Mouse (Mus musculus) intestine, embryonic 14.5 days (tissue): ENCODE data around the gene Dnajb5. TPM values are rescaled to one million over a fixed set of nuclear protein-coding genes. Genes with fewer than 3 reads are reported as not detected.

ENCODE experiments used
- ATAC-seq: fragments of 200-750 bp; cut with Nextera tagmentation; replicated peaks from 2 replicates; pipeline ENCODE4 v1.8.0; 2017; ENCODE audit warnings: low read depth, moderate number of reproducible peaks, moderate TSS enrichment, moderate library complexity; ENCODE audit not compliant: low FRiP score, low TSS enrichment
- DNase-seq: peaks from one replicate; pipeline ENCODE4 v3.0.0-alpha.2; 2018; ENCODE audit warnings: low spot score
- H3K27ac ChIP-seq: fragments of 300-500 bp; sonication (generic); 2 replicates; pipeline ENCODE4 v1.5.1; 2014; ENCODE audit warnings: low read depth, mild to moderate bottlenecking, control low read depth
- H3K27me3 ChIP-seq: fragments of 300-500 bp; sonication (generic); replicated peaks from 2 replicates; pipeline ENCODE4 v1.6.1; 2014; ENCODE audit warnings: low read length, control low read depth; ENCODE audit not compliant: control insufficient read depth, insufficient read depth
- H3K36me3 ChIP-seq: fragments of 300-500 bp; sonication (generic); 2 replicates; pipeline ENCODE4 v1.6.1; 2014; ENCODE audit warnings: low read length, control low read depth; ENCODE audit not compliant: control insufficient read depth, insufficient read depth
- H3K4me1 ChIP-seq: fragments of 300-500 bp; sonication (generic); replicated peaks from 2 replicates; pipeline ENCODE4 v1.6.1; 2014; ENCODE audit warnings: low read length, control low read depth, mixed read lengths; ENCODE audit not compliant: control insufficient read depth, insufficient read depth
- H3K4me2 ChIP-seq: fragments of 300-500 bp; sonication (generic); 2 replicates; pipeline ENCODE4 v1.6.1; 2014; ENCODE audit warnings: low read length
- H3K4me3 ChIP-seq: fragments of 300-500 bp; sonication (generic); 2 replicates; pipeline ENCODE4 v1.5.1; 2014; ENCODE audit warnings: low read depth, low read length, control low read depth, mixed read lengths
- H3K9ac ChIP-seq: fragments of 300-500 bp; sonication (generic); 2 replicates; pipeline ENCODE4 v1.6.1; 2014; ENCODE audit warnings: mild to moderate bottlenecking, low read length
- H3K9me3 ChIP-seq: fragments of 300-500 bp; sonication (generic); 2 replicates; pipeline ENCODE4 v1.6.1; 2016; ENCODE audit warnings: low read length, control low read depth; ENCODE audit not compliant: control insufficient read depth
- WGBS: fragments of 180-500 bp; shearing (Covaris S2); extraction: QIAGEN DNeasy Blood & Tissue Kit; methylation state at CpG from one replicate; pipeline ENCODE4 v1.1.7; 2014; 5-methylcytosine and 5-hydroxymethylcytosine counted together
- polyA plus RNA-seq: library from polyadenylated mRNA; unstranded; fragments of >200 nt; fragmentation: Nextera tagmentation; extraction: Ambion mirVana; gene quantifications from 2 replicates; pipeline ENCODE4 v1.2.1, GENCODE M21; 2014

The Dnajb5 gene
- polyA plus RNA-seq, 1 experiment from 2014 or later: 7.3 TPM

DNA sequence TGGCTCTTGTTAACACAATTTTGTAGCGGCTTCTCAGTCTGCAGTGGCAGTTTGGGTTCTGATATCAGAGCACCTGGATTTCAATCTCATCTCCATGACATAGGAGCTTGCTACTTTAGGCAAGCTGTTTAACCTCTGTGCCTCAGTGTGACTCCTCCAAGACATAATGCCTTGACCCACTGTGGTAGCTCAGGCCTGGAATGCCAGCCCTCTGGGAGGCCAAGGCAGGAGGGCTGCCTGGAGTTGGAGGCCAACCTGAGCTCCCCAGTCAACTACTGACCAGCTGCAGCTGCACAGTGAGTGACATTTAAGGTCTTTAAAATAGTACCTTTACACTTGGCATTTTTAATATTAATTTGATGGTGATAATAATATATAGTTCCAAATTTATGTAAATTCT lies 33.6 kb upstream of the Dnajb5 start:
- Histone ChIP-seq H3K9ac (no peak overlapping the region), H3K36me3 (no peaks in the 10 kb centered on the region), H3K4me1 (peaks cover 8% of the 10 kb centered on the region; the same call in 1 of the 2 replicates), H3K27ac (no peak overlapping the region), H3K4me2 (no peak overlapping the region), H3K27me3 (peaks cover 53% of the 10 kb centered on the region), H3K4me3 (no peak overlapping the region), H3K9me3 (no peaks in the 10 kb centered on the region)
- DNase-seq: peak; percentile 50
- ATAC-seq: no peak
- 100% methylated on average over 1 of the region's 1 CpGs for WGBS

DNA sequence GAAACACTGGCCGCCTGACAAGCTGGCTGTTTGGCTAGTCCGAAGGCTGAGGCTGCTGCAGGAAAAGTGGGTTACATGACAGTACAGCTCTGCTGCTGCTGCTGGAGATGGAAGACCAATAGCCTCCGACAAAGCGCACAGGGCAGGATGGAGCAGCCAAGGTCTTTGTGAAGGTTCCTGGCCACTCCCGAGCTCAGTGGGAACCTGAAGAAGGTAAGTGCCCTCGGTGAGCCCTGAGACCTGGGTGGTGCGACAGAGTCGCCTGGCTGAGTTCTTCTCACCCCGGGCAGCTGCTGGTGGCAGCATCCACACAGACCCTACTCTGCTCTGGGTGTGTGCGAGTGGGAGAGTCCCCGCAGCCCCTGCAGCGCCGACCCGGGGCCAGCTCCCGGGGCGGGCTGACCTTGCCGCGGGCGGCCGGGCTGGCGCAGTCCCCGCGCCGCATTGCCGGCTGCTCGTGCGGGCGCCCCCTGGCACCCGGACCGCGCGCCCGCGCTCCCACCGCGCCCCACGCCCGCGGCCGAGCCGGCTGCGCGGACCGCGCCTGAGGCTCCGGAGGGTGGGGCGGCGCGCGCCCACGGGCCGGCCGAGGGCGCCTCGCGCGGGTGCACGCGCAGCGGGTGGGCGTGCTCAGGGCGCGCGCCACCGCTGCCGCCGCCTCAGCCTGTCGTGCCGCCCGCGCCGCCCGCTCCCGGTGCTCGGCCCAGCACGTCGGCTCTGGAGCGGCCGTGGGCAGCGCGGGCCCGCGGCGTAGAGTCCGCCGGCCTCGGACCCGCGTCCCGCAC lies 32.8 kb upstream of the Dnajb5 start, which contains the start of gene Phf24:
TSS of gene Phf24 (plus strand) at position 44 of the 785 bp plus-strand sequence.
- H3K9ac ChIP-seq: peak within 1 kb of the TSS; percentile 49
- H3K4me2 ChIP-seq: peak within 1 kb of the TSS; percentile 80
- no peak within 1 kb of the TSS for H3K27ac ChIP-seq
- DNase-seq: peak; percentile 69
- no peaks in the 10 kb centered on the region for H3K9me3 ChIP-seq
- peaks cover 8% of the 10 kb centered on the region; the same call in 1 of the 2 replicates for H3K4me1 ChIP-seq
- under 1% methylated on average over 76 of the region's 90 CpGs for WGBS
- H3K36me3 ChIP-seq: no peaks in the 10 kb centered on the region
- peak within 1 kb of the TSS; percentile 56 for H3K4me3 ChIP-seq
- H3K27me3 ChIP-seq: peaks cover 53% of the 10 kb centered on the region
- peak; percentile 78 for ATAC-seq

DNA sequence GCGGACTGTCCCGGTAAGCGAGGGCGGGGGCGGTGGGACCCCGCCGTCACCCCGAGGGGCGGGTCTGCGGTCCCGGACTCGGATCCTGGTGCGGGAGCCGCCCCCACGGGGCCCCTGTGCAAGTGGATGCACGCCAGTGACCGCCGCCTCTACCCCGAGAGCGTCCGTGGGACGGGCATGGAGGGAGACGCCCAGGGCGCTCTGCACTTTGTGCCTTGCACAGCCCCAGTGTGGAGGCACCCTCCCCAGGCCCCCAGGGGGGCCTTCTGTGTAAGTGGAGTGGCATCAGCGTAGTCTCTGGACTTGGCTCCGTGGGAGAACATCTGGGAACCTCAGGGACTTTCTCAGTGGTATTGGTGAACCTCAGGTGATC lies 32.2 kb upstream of the Dnajb5 start:
- no peaks in the 10 kb centered on the region for H3K9me3 ChIP-seq
- H3K4me2 ChIP-seq: peak overlapping the region; percentile 80
- H3K4me3 ChIP-seq: peak overlapping the region; percentile 56
- WGBS: 2% methylated on average over 25 of the region's 26 CpGs
- peak; percentile 62 for DNase-seq
- H3K27ac ChIP-seq: no peak overlapping the region
- no peaks in the 10 kb centered on the region for H3K36me3 ChIP-seq
- ATAC-seq: no peak
- H3K4me1 ChIP-seq: peaks cover 8% of the 10 kb centered on the region; the same call in 1 of the 2 replicates
- H3K9ac ChIP-seq: peak overlapping the region; percentile 49
- H3K27me3 ChIP-seq: peaks cover 53% of the 10 kb centered on the region

DNA sequence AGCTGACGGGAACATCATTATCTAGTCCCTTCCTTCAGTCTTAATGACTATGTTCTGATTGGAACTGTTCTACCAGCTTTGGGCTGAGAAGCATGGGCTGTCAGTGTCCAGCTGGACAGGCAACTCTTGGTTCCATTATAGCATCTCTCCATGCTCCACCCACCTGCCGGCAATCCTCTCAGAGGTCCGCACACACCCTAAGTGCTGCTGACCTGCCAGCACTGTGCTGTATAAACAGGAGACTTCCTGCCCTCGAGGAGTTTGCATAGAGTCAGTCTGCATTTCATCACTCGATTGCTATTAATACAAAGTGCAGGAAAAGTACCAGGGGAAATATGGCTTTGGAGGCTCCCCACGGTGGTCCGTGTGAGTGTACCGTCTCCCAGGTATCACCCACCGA lies 28.9 kb upstream of the Dnajb5 start:
- WGBS: 44% methylated on average over 9 of the region's 9 CpGs
- H3K4me2 ChIP-seq: no peak overlapping the region

DNA sequence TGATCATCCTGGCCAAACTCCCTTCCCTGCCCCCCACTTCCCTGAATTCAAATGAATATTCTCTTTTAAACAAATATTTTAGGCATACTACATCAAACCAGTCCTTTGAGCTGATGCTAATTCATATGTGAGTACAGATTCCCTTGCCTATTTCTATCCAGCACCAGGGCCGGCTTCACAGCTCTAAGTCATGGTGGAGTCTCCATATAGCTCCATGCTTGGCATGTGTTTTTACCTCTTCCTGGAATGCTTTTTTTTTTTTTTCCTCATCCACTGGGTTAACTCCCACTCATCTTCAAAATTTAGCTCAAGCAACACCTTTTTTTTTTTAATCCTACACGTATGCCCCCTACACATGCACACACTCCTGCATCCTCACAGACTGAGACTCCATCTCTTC lies 28.1 kb upstream of the Dnajb5 start:
- peaks cover 22% of the 10 kb centered on the region for H3K27me3 ChIP-seq
- H3K27ac ChIP-seq: no peak overlapping the region
- H3K4me2 ChIP-seq: no peak overlapping the region
- peaks cover 6% of the 10 kb centered on the region; the same call in 1 of the 2 replicates for H3K4me1 ChIP-seq
- H3K9ac ChIP-seq: no peak overlapping the region
- DNase-seq: peak; percentile 32
- no peaks in the 10 kb centered on the region for H3K36me3 ChIP-seq
- no peaks in the 10 kb centered on the region for H3K9me3 ChIP-seq
- 82% methylated on average over 2 of the region's 2 CpGs for WGBS
- no peak for ATAC-seq
- H3K4me3 ChIP-seq: no peak overlapping the region

More for the DNA sequence above, 28.9 kb upstream of the Dnajb5 start:
- DNase-seq (peak; percentile 46), ATAC-seq (no peak)
- H3K27ac ChIP-seq: no peak overlapping the region
- H3K4me1 ChIP-seq: peaks cover 8% of the 10 kb centered on the region; the same call in 1 of the 2 replicates
- peaks cover 30% of the 10 kb centered on the region for H3K27me3 ChIP-seq
- no peak overlapping the region for H3K4me3 ChIP-seq
- no peaks in the 10 kb centered on the region for H3K9me3 ChIP-seq
- no peaks in the 10 kb centered on the region for H3K36me3 ChIP-seq
- H3K9ac ChIP-seq: no peak overlapping the region

DNA sequence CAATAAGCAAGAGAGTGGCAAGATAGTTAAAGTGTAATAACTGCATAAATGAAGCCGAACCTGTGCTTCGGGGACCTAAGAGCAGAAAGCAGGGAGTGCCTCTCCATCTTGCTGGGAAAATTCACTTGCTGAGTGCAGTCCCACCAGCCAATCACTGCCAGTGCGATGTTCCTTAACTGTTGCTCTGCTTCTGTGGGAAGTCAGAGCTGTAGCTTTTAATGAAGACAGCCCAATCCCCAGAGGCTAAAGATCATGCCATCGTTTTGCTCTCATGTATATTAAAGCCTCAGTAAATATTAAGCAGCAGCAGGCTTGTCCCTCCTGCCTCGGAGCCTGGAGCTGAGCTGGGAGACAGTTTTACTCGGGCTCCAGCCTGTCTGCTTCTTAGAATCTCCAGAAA lies 27.6 kb upstream of the Dnajb5 start:
- Histone ChIP-seq H3K27ac (no peak overlapping the region), H3K9me3 (no peaks in the 10 kb centered on the region), H3K4me3 (no peak overlapping the region), H3K36me3 (no peaks in the 10 kb centered on the region), H3K9ac (no peak overlapping the region), H3K4me2 (no peak overlapping the region), H3K27me3 (peaks cover 20% of the 10 kb centered on the region), H3K4me1 (peaks cover 3% of the 10 kb centered on the region; the same call in 1 of the 2 replicates)
- DNase-seq: peak; percentile 10
- no peak for ATAC-seq
- 59% methylated on average over 6 of the region's 6 CpGs for WGBS

DNA sequence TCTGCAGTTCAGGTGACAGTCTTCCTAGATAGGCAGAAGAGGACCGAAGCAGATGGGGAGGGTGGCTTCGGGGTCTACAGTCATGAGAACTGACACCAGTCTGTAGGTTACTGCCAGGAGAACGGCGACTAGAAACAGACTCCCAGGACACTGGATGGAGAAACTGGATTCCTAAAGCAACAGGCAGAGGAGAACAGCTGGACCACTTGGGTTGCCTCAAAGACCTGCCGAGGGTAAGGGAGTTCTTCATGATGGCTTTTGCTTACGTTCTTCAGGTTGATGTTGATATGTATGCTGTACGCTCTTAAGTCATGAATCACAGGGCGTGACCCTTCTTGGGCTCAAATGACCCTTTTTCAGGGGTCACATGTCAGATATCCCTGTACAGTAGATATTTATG lies 27.2 kb upstream of the Dnajb5 start:
- no peak overlapping the region for H3K27ac ChIP-seq
- H3K4me1 ChIP-seq: peaks cover 2% of the 10 kb centered on the region; the same call in 1 of the 2 replicates
- WGBS: 72% methylated on average over 8 of the region's 8 CpGs
- H3K9me3 ChIP-seq: no peaks in the 10 kb centered on the region
- peaks cover 17% of the 10 kb centered on the region for H3K27me3 ChIP-seq
- no peak overlapping the region for H3K4me3 ChIP-seq
- H3K4me2 ChIP-seq: no peak overlapping the region
- no peaks in the 10 kb centered on the region for H3K36me3 ChIP-seq
- no peak overlapping the region for H3K9ac ChIP-seq
- ATAC-seq (no peak), DNase-seq (peak; percentile 27)

DNA sequence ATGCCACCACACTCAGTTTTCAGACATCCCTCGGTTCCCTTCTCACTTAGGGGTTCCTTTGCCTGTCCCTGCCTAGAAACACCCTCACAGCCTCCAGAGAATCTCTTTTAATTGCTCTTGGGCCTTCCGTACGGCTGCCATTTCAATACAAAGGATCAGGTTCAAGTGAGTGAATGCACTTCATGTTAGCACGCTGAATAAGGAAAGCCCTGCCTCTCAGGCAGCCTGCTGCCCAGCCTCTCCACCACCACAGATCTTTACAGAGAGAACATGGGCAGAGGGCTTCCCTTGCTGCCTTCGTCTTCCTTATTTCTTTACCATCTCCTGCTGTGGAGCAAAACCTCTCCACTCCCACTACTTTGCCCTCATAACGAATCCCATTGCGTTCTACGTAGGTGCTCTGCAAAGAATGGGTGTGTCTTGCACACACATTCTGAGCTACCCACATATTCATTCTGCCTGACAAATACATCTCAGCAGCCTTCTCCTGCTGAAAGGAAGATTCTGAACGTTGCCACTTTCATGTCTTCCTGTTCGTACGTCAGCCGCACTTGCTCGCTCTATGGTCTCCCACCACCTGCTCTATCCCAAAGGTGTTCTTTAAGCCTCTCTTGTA lies 25.4 kb upstream of the Dnajb5 start:
- DNase-seq (peak; percentile 38), ATAC-seq (no peak)
- WGBS: 83% methylated on average over 13 of the region's 13 CpGs
- no peaks in the 10 kb centered on the region for H3K9me3 ChIP-seq
- H3K27ac ChIP-seq: no peak overlapping the region
- no peak overlapping the region for H3K9ac ChIP-seq
- no peak overlapping the region for H3K4me3 ChIP-seq
- no peak overlapping the region for H3K4me2 ChIP-seq
- no peaks in the 10 kb centered on the region for H3K4me1 ChIP-seq
- no peaks in the 10 kb centered on the region for H3K27me3 ChIP-seq
- no peaks in the 10 kb centered on the region for H3K36me3 ChIP-seq
